29 mouse cellular contexts compared by ENCODE assay signal in the genomic region with DNA sequence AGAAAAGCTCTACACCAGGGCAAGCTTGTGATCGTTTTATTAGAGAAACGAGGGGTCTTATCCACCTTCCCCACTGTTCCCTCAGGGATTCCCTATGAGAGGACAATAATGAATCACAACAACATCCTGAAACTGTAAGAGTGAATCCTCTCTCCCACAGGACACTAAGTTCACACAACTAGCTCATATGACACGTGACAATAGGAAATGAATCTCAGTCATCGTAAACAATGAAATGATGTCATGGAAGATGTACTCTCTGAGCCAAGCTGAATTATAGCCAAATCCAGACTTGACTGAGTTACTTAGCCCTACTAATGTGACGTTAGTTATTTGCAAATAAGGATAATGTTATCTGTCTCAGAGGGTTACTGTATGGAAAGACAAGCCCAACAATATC. TPM values are rescaled to one million over a fixed set of nuclear protein-coding genes. Genes with fewer than 3 reads are reported as not detected.
"Had no signal": no experiment of that assay in that cellular context is flagged by ENCODE, and none has a peak within 500 bp of the region (broad histone marks: within the 10 kb centered on the region; RNA-seq: fewer than 3 reads in every experiment).

No protein-coding gene starts in this region.

- H3K36me3 ChIP-seq: heart, embryonic 13.5 days; heart, embryonic 15.5 days; hindbrain, embryonic 13.5 days; hindbrain, embryonic 15.5 days; limb, embryonic 13.5 days; limb, embryonic 15.5 days; liver, embryonic 12.5 days had no signal

- H3K4me1 ChIP-seq: heart, embryonic 13.5 days; heart, embryonic 15.5 days; hindbrain, embryonic 13.5 days; hindbrain, embryonic 15.5 days; liver, embryonic 12.5 days had no signal

- H3K4me2 ChIP-seq: heart, embryonic 11.5 days; heart, embryonic 13.5 days; heart, embryonic 15.5 days; hindbrain, embryonic 13.5 days; hindbrain, embryonic 15.5 days; limb, embryonic 13.5 days; limb, embryonic 15.5 days; liver, embryonic 12.5 days had no signal

- H3K9ac ChIP-seq: forebrain, postnatal 0 days; heart, embryonic 13.5 days; heart, embryonic 15.5 days; hindbrain, embryonic 13.5 days; hindbrain, embryonic 15.5 days; limb, embryonic 13.5 days; limb, embryonic 15.5 days; liver, embryonic 12.5 days; liver, embryonic 14.5 days had no signal

- H3K4me3 ChIP-seq: heart, adult 2 months; heart, embryonic 13.5 days; heart, embryonic 15.5 days; hindbrain, embryonic 13.5 days; hindbrain, embryonic 15.5 days; limb, embryonic 13.5 days; limb, embryonic 15.5 days; liver, embryonic 12.5 days had no signal

- H3K27ac ChIP-seq: heart, adult 2 months; heart, embryonic 13.5 days; heart, embryonic 15.5 days; hindbrain, embryonic 13.5 days; hindbrain, embryonic 15.5 days; hindbrain, postnatal 0 days; liver, embryonic 12.5 days; liver, embryonic 14.5 days had no signal

- DNase-seq: forebrain, postnatal 0 days; gastrocnemius, postnatal 14 days; gastrocnemius, postnatal 36 days; heart, adult 11 months; heart, adult 2 months; heart, postnatal 10 days; heart, postnatal 36 days; kidney, adult 11 months; kidney, postnatal 10 days; kidney, postnatal 25 days; layer of hippocampus, adult 9-11 months; layer of hippocampus, postnatal 36 days; left cerebral cortex, postnatal 4 days had no signal

- ATAC-seq: forebrain, postnatal 0 days; hindbrain, postnatal 0 days; intestine, embryonic 16.5 days; liver, embryonic 12.5 days had no signal

- H3K27me3 ChIP-seq: heart, embryonic 13.5 days; heart, embryonic 15.5 days; hindbrain, embryonic 13.5 days; hindbrain, embryonic 15.5 days; limb, embryonic 13.5 days; limb, embryonic 15.5 days; liver, embryonic 12.5 days had no signal

- H3K9me3 ChIP-seq: heart, embryonic 15.5 days; hindbrain, embryonic 15.5 days; limb, embryonic 15.5 days had no signal

RNA-seq across cellular contexts. Expression of a gene that starts 54.6 kb away (rescaled TPM):
- total RNA-seq: gastrocnemius, adult 18-20 months; gastrocnemius, adult 8-10 months; gastrocnemius, postnatal 36 days; heart, postnatal 10 days; heart, postnatal 36 days; hematopoietic stem cell, adult 5-6 weeks had no signal
- polyA plus RNA-seq: gonadal fat pad, adult 2 months; heart, adult 2 months; heart, embryonic 13.5 days; large intestine, adult 2 months; liver, embryonic 12.5 days had no signal
